Mouse (Mus musculus): ENCODE measurements around the gene Rfwd3. TPM values are rescaled to one million over a fixed set of nuclear protein-coding genes. Genes with fewer than 3 reads are reported as not detected.

Gene Rfwd3
- polyA plus RNA-seq (2017; shearing (Covaris generic)): 49.8 TPM

GRCm38 (mm10) chr8:111299821-111300568 is at the start of gene Rfwd3:
TSS of gene Rfwd3 (minus strand) at chr8:111300222.

DNA sequence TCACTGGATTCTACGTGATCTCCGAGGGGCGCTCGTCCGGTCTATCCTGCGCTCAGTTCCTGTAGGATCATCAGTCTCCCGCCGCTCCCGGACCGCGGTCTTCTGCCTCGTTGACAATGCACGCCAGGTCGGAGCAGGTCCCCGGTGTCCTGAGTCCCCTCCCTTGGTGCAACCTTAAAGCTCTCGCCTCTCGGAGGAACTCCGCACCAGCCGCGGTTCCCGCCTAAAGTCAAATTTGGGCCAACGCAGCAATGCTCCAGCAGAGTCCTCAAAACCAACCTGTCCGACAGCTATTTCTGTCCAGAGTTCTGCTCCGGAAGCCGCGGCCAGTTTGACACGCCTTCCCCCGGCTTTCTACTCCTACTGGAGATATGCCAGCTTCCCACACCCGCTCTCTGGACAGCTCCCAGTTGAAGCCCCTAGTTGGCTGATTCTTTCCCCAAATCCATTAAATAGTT is 37.9 kb upstream of the Rfwd3 start, which contains the start of gene Mlkl:
Gene Mlkl (minus strand): TSS at position 288 of the 458 bp plus-strand sequence.

GRCm38 (mm10) chr8:111258631-111259407 is 41.2 kb downstream of the Rfwd3 start, which contains the start of gene Glg1:
TSS of gene Glg1 (minus strand) at chr8:111259216.

Other genes starting within 250 kb of the Rfwd3 start
- not detected for gene Exosc6, start 243.9 kb downstream of the Rfwd3 start, polyA plus RNA-seq (2017; shearing (Covaris generic))
- gene Clec18a, start 207.8 kb downstream of the Rfwd3 start, polyA plus RNA-seq (2017; shearing (Covaris generic)): not detected
- 10.5 TPM for gene Pdpr, start 205.6 kb downstream of the Rfwd3 start, polyA plus RNA-seq (2017; shearing (Covaris generic))
- gene Glg1, start 41.0 kb downstream of the Rfwd3 start, polyA plus RNA-seq (2017; shearing (Covaris generic)): 22.3 TPM
- gene Mlkl, start 38.0 kb upstream of the Rfwd3 start, polyA plus RNA-seq (2017; shearing (Covaris generic)): 4.2 TPM
- not detected for gene Fa2h, start 93.6 kb upstream of the Rfwd3 start, polyA plus RNA-seq (2017; shearing (Covaris generic))
- gene Wdr59, start 221.9 kb upstream of the Rfwd3 start, polyA plus RNA-seq (2017; shearing (Covaris generic)): 7.6 TPM
- 21.8 TPM for gene Znrf1, start 235.9 kb upstream of the Rfwd3 start, polyA plus RNA-seq (2017; shearing (Covaris generic))

Data from CD4-positive, CD25-positive, alpha-beta regulatory T cell, adult 9 weeks (primary cell).